Mouse (Mus musculus) monocyte, adult 59 days (primary cell): ENCODE results near the gene 9830107B12Rik. TPM values are rescaled to one million over a fixed set of nuclear protein-coding genes. Genes with fewer than 3 reads are reported as not detected.

Source experiments
- total RNA-seq, 2 experiments: library from RNA; stranded (reverse); gene quantifications; one replicate each; pipeline ENCODE4 v1.2.4; 2023

The 9830107B12Rik gene
- 10 to 100 TPM; 16.6 to 21.2 TPM for total RNA-seq

GRCm38 (mm10) chr17:48146120-48146519 lies at the start of gene 9830107B12Rik:
TSS of gene 9830107B12Rik (minus strand) at chr17:48146268.

GRCm38 (mm10) chr17:48167103-48167502 lies 21.0 kb upstream of the 9830107B12Rik start, which contains the start of gene A530064D06Rik:
TSS of gene A530064D06Rik (minus strand) at chr17:48167275.

GRCm38 (mm10) chr17:48089019-48089418 lies 57.0 kb downstream of the 9830107B12Rik start, which contains the start of gene 1700067P10Rik:
TSS of gene 1700067P10Rik (plus strand) at chr17:48089319.

Other genes starting within 250 kb of the 9830107B12Rik start
- 10 to 100 TPM; 18.3 to 26.2 TPM for gene Foxp4, start 221.6 kb downstream of the 9830107B12Rik start, total RNA-seq
- not detected for gene 1700122O11Rik, start 108.0 kb downstream of the 9830107B12Rik start, total RNA-seq
- gene 1700067P10Rik, start 56.9 kb downstream of the 9830107B12Rik start, total RNA-seq, result not detected
- gene A530064D06Rik, start 21.0 kb upstream of the 9830107B12Rik start, total RNA-seq, result 10 to 100 TPM; 28.2 to 34.5 TPM
- gene Trem1, start 86.5 kb upstream of the 9830107B12Rik start, total RNA-seq, result 100 to 1,000 TPM; 130 to 138 TPM
- 100 to 1,000 TPM; 138 to 143 TPM for gene Trem3, start 101.5 kb upstream of the 9830107B12Rik start, total RNA-seq
- gene Treml4, start 118.0 kb upstream of the 9830107B12Rik start, total RNA-seq, result 100 to 1,000 TPM; 470 to 487 TPM
- gene Treml2, start 153.2 kb upstream of the 9830107B12Rik start, total RNA-seq, result 1 to 10 TPM; 6.4 to 8.9 TPM
- gene B430306N03Rik, start 169.9 kb upstream of the 9830107B12Rik start, total RNA-seq, result 10 to 100 TPM; 30.5 to 42.2 TPM
- gene Trem2, start 200.1 kb upstream of the 9830107B12Rik start, total RNA-seq, result 10 to 100 TPM; 31.5 to 31.9 TPM
- 1 to 10 TPM; 1.6 to 3.2 TPM for gene Treml1, start 213.6 kb upstream of the 9830107B12Rik start, total RNA-seq